Mouse (Mus musculus) spleen, adult 2 months (tissue): ENCODE measurements around the gene Commd1.

ENCODE experiments used
- CTCF ChIP-seq: fragments of 200-500 bp; IDR thresholded peaks from 2 replicates; pipeline ENCODE4 v1.5.1; 2011; ENCODE audit warnings: mild to moderate bottlenecking, inconsistent platforms; ENCODE audit not compliant: insufficient read depth, insufficient read length, insufficient replicate concordance; ENCODE audit errors: extremely low read depth
- POLR2A ChIP-seq: fragments of 200-500 bp; IDR thresholded peaks from 2 replicates; pipeline ENCODE4 v1.6.1; 2011; ENCODE audit warnings: low read depth, low read length, inconsistent platforms

DNA sequence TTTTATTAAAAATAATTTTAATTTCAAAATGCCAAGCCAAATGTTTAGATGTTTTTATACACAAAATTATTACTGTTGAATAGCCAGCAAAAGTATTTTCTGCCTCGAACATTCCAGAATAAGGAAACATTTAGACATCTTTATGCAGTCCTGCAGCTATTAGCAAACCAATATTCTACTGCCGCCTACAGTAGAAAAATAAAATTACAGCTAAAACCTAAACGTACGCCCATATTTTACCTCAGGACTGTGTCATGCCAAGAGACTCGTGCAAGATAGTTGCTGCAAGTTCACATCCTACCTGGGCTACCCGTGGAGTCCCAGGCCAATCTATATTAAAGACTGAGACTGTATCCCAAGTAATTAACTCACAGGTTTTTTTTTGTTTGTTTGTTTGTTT lies 12.7 kb downstream of the Commd1 start:
- TF ChIP-seq CTCF (no peak), POLR2A (no peak)
